Comparison of ENCODE assay signal across 28 mouse cellular contexts in the genomic region with DNA sequence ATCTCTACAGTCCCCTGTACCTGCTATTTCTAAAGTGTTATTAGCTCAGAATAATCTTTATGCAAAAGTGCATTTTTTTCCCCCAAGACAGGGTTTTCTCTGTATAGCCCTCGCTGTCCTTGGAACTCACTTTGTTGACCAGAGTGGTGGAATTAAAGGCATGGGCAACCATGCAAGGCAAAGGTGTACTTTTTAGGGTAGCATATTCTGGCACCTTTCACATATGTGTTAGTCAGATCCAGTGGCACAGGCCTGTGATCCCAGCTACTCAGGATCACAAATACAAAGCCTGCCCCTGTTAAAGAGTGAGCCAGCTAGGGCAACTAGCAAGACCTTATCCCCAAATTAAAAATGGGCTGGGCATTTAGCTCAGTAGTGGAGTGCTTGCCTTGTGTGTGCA. TPM values are rescaled to one million over a fixed set of nuclear protein-coding genes. Genes with fewer than 3 reads are reported as not detected.
"Had no signal": no experiment of that assay in that cellular context is flagged by ENCODE, and none has a peak within 500 bp of the region (broad histone marks: within the 10 kb centered on the region; RNA-seq: fewer than 3 reads in every experiment).

No protein-coding gene starts in this region.

- H3K4me3 ChIP-seq: layer of hippocampus, adult 2 months; limb, embryonic 10.5 days; limb, embryonic 13.5 days; liver, embryonic 12.5 days; liver, embryonic 15.5 days; lung, embryonic 15.5 days had no signal

- H3K27ac ChIP-seq: layer of hippocampus, adult 2 months; limb, embryonic 10.5 days; limb, embryonic 13.5 days; liver, embryonic 12.5 days; liver, embryonic 15.5 days; lung, embryonic 15.5 days had no signal

- ATAC-seq: inflammation-experienced regulatory T-cells, adult 6 months; intestine, embryonic 16.5 days; liver, embryonic 12.5 days had no signal

- H3K27me3 ChIP-seq: limb, embryonic 13.5 days; liver, embryonic 12.5 days; liver, embryonic 15.5 days; lung, embryonic 15.5 days had no signal

- H3K36me3 ChIP-seq: lung, embryonic 15.5 days had no signal

- H3K9ac ChIP-seq: limb, embryonic 13.5 days; liver, embryonic 12.5 days; liver, embryonic 15.5 days; lung, embryonic 15.5 days had no signal

- H3K4me2 ChIP-seq: limb, embryonic 13.5 days; liver, embryonic 12.5 days; liver, embryonic 15.5 days; lung, embryonic 15.5 days; midbrain, embryonic 11.5 days had no signal

- H3K4me1 ChIP-seq: limb, embryonic 10.5 days; limb, embryonic 13.5 days; liver, embryonic 12.5 days; lung, embryonic 15.5 days had no signal

- DNase-seq: layer of hippocampus, adult 9-11 months; liver; lung, adult 18-20 months; lung, postnatal 14 days; lung, postnatal 4 days; midbrain, embryonic 14.5 days; thymus, adult 2 months; thymus, postnatal 14 days; thymus, postnatal 4 days had no signal

- H3K9me3 ChIP-seq: limb, embryonic 10.5 days; limb, embryonic 13.5 days; liver, embryonic 12.5 days; liver, embryonic 15.5 days; lung, embryonic 15.5 days had no signal

RNA-seq across cellular contexts. Expression of a gene that starts 17.3 kb away (rescaled TPM):
- total RNA-seq: layer of hippocampus, adult 2 months; layer of hippocampus, postnatal 25 days; left cerebral cortex, adult 18-20 months; left cerebral cortex, postnatal 25 days; megakaryocyte progenitor cell, adult 5-6 weeks; megakaryocyte-erythroid progenitor cell, adult 5-6 weeks; midbrain, postnatal 0 days had no signal
- polyA plus RNA-seq: inflammation-experienced regulatory T-cells, adult 6 months; limb, embryonic 10.5 days; limb, embryonic 13.5 days; midbrain, embryonic 11.5 days; midbrain, embryonic 14.5 days; midbrain, postnatal 0 days; neural tube, embryonic 11.5 days; neural tube, embryonic 14.5 days; small intestine, adult 2 months; spleen, adult 2 months had no signal

RNA-seq across cellular contexts. Expression of a gene that starts 36.8 kb away (rescaled TPM):
- total RNA-seq: megakaryocyte progenitor cell, adult 5-6 weeks; megakaryocyte-erythroid progenitor cell, adult 5-6 weeks had no signal
- polyA plus RNA-seq: inflammation-experienced regulatory T-cells, adult 6 months; limb, embryonic 10.5 days; neural tube, embryonic 11.5 days had no signal
